Mouse (Mus musculus) heart, embryonic 14.5 days (tissue): ENCODE data around the gene Hid1. TPM values are rescaled to one million over a fixed set of nuclear protein-coding genes. Genes with fewer than 3 reads are reported as not detected.

Experiments
- ATAC-seq: fragments of 200-750 bp; cut with Nextera tagmentation; 2 replicates; pipeline ENCODE4 v1.8.0; 2017; ENCODE audit warnings: low read depth, moderate TSS enrichment; ENCODE audit not compliant: insufficient number of reproducible peaks, insufficient read depth, low FRiP score
- H3K27ac ChIP-seq, 2 experiments: fragments of 200-500 bp in 1 of 2; fragments of 300-500 bp in 1 of 2; sonication (generic) in 1 of 2; replicated peaks in 1 of 2; 2 replicates each; pipeline ENCODE4 v1.5.1; 2012 to 2014; ENCODE audit warnings: low read depth in 2 of 2, low read length in 2 of 2, control low read depth in 1 of 2, mild to moderate bottlenecking in 1 of 2, mixed read lengths in 1 of 2; ENCODE audit not compliant: control insufficient read depth in 1 of 2, insufficient read depth in 1 of 2
- H3K27me3 ChIP-seq: fragments of 300-500 bp; sonication (generic); 2 replicates; pipeline ENCODE4 v1.6.1; 2014; ENCODE audit warnings: mild to moderate bottlenecking, low read length, control low read depth; ENCODE audit not compliant: control insufficient read depth, insufficient read depth
- H3K36me3 ChIP-seq: fragments of 300-500 bp; sonication (generic); 2 replicates; pipeline ENCODE4 v1.6.1; 2014; ENCODE audit warnings: mild to moderate bottlenecking, control low read depth, low read length, mixed read lengths; ENCODE audit not compliant: control insufficient read depth, insufficient read depth
- H3K4me1 ChIP-seq, 2 experiments: fragments of 200-500 bp in 1 of 2; fragments of 300-500 bp in 1 of 2; sonication (generic) in 1 of 2; 2 replicates each; pipeline ENCODE4 v1.6.1; 2012 to 2014; ENCODE audit warnings: low read length in 2 of 2, control low read depth in 1 of 2, mixed read lengths in 1 of 2; ENCODE audit not compliant: control insufficient read depth in 2 of 2, insufficient read depth in 2 of 2
- H3K4me2 ChIP-seq: fragments of 300-500 bp; sonication (generic); 2 replicates; pipeline ENCODE4 v1.6.1; 2014; ENCODE audit warnings: mild to moderate bottlenecking, low read length
- H3K4me3 ChIP-seq, 2 experiments: fragments of 200-500 bp in 1 of 2; fragments of 300-500 bp in 1 of 2; sonication (generic) in 1 of 2; 2 replicates each; pipeline ENCODE4 v1.5.1; 2012 to 2014; ENCODE audit warnings: low read length in 2 of 2, mild to moderate bottlenecking in 2 of 2, control low read depth in 1 of 2, low read depth in 1 of 2, moderate library complexity in 1 of 2; ENCODE audit not compliant: control insufficient read depth in 1 of 2, insufficient read depth in 1 of 2
- H3K9ac ChIP-seq: fragments of 300-500 bp; sonication (generic); 2 replicates; pipeline ENCODE4 v1.6.1; 2014; ENCODE audit warnings: mild to moderate bottlenecking, low read length
- H3K9me3 ChIP-seq: fragments of 300-500 bp; sonication (generic); 2 replicates; pipeline ENCODE4 v1.6.1; 2016; ENCODE audit warnings: low read length, control low read depth; ENCODE audit not compliant: control insufficient read depth
- WGBS: fragments of 180-500 bp; shearing (Covaris S2); extraction: QIAGEN DNeasy Blood & Tissue Kit; methylation state at CpG from one replicate; pipeline ENCODE4 v1.1.7; 2014; 5-methylcytosine and 5-hydroxymethylcytosine counted together
- polyA plus RNA-seq: library from polyadenylated mRNA; unstranded; fragments of >200 nt; fragmentation: Nextera tagmentation; extraction: Ambion mirVana; gene quantifications from 2 replicates; pipeline ENCODE4 v1.2.1, GENCODE M21; 2014

Hid1 gene
- polyA plus RNA-seq, 1 experiment from 2014 or later, result 7.4 TPM

DNA sequence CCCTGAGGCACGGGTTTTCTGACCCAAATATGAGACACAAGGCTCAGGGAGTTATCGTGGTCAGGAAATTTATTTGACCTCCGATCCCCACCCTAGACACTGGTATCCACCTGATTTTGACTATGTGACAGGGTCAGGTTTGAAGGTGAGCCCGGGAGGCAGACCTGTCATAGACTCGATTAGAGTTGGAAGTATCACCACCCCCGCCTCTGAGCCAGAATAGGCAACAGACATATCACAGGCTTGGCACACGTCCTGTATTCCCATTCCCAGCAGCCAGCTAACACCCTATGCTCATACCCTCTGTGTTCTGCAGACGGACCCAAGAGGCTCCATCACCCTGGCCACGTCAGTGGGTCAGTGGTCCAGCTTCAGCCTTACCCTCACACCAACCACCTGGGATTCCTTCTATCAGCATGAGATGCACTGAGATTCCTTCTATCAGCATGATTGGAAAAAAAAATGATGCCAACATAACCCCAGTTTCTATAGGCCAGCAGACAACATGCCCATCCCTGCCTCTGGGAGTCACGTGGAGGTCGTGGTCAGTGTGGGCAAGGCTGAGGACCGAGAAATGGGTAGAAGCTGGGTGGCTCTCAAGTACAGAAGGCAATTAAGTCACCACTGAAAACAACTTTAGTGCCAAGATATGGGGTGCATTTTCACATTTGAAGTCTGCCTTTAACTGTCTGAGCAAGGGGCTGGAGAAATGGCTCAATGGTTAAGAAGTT lies 7.3 kb upstream of the Hid1 start:
- no peak; the same call in 1 of the 2 replicates for ATAC-seq

GRCm38 (mm10) chr11:115373805-115374694 lies 6.5 kb upstream of the Hid1 start:
- peaks cover 9% of the 10 kb centered on the region in 2 experiments for H3K4me1 ChIP-seq
- H3K4me3 ChIP-seq, result peak overlapping the region; percentile 38 to 39
- no peaks in the 10 kb centered on the region for H3K36me3 ChIP-seq
- peak overlapping the region in 1 of 2 experiments; percentile 31; a peak in 1 of 4 replicates for H3K27ac ChIP-seq
- peak overlapping the region; percentile 82 for H3K4me2 ChIP-seq
- no peaks in the 10 kb centered on the region for H3K9me3 ChIP-seq
- WGBS, result 2% methylated on average over 30 of the region's 30 CpGs
- H3K9ac ChIP-seq, result peak overlapping the region; percentile 65
- peaks cover 22% of the 10 kb centered on the region; the same call in 1 of the 2 replicates for H3K27me3 ChIP-seq
- ATAC-seq, result 0 out of 2 replicates have a peak, but pooled peaks have one; percentile 18

More for the DNA sequence above, 7.3 kb upstream of the Hid1 start:
- WGBS, result 46% methylated on average over 12 of the region's 12 CpGs
- H3K27me3 ChIP-seq, result peaks cover 22% of the 10 kb centered on the region; the same call in 1 of the 2 replicates
- H3K9me3 ChIP-seq, result no peaks in the 10 kb centered on the region
- H3K4me3 ChIP-seq, result peak overlapping the region in 1 of 2 experiments; percentile 38; a peak in 2 of 4 replicates
- H3K4me2 ChIP-seq, result peak overlapping the region; percentile 82
- H3K4me1 ChIP-seq, result peaks cover 9% of the 10 kb centered on the region in 2 experiments
- no peak overlapping the region for H3K9ac ChIP-seq
- H3K27ac ChIP-seq, result no peak overlapping the region
- H3K36me3 ChIP-seq, result no peaks in the 10 kb centered on the region

DNA sequence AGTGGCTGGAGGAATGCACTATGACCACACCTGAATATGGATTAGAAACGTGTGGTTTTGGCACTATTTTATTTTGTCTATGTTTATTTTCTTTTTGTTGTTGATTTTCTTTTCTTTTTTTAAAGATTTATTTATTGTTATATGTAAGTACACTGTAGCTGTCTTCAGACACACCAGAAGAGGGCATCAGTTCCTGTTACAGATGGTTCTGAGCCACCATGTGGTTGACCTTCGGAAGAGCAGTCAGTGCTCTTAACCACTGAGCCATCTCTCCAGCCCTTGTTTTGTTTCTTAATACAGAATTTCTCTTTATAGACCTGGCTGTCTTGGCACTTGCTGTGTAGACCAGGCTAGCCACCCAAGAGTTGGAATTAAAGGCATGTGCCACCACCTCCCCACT lies 5.2 kb upstream of the Hid1 start:
- 48% methylated on average over 2 of the region's 2 CpGs for WGBS
- ATAC-seq, result no peak
- no peaks in the 10 kb centered on the region for H3K36me3 ChIP-seq
- no peak overlapping the region for H3K4me3 ChIP-seq
- H3K9ac ChIP-seq, result no peak overlapping the region
- H3K9me3 ChIP-seq, result no peaks in the 10 kb centered on the region
- no peak overlapping the region for H3K27ac ChIP-seq
- H3K4me2 ChIP-seq, result no peak overlapping the region
- peaks cover 9% of the 10 kb centered on the region in 2 experiments for H3K4me1 ChIP-seq
- H3K27me3 ChIP-seq, result peaks cover 24% of the 10 kb centered on the region

DNA sequence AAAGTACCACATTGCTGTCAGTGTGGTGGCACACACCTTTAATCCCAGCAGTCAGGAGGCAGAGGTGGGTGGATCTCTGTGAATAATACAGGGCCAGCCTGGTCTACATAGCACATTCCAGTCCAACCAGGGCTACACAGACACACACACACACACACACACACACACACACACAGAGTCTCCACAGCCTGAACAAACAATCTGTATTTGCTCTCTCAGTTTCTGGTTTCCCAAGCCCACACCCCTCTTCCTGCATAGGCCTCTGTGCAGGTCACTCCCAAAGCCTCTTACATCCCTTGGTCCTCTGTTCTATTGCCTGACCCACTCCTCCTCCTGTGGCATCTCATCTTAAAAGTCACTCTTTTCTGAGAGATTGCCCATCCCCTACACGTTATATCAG lies 4.5 kb upstream of the Hid1 start:
- no peak for ATAC-seq
- peaks cover 29% of the 10 kb centered on the region for H3K27me3 ChIP-seq
- no peak overlapping the region for H3K4me3 ChIP-seq
- H3K36me3 ChIP-seq, result no peaks in the 10 kb centered on the region
- H3K9ac ChIP-seq, result no peak overlapping the region
- WGBS, result 43% methylated on average over 1 of the region's 1 CpGs
- no peaks in the 10 kb centered on the region for H3K9me3 ChIP-seq
- H3K27ac ChIP-seq, result no peak overlapping the region
- peaks cover 11 to 13% of the 10 kb centered on the region in 2 experiments for H3K4me1 ChIP-seq
- H3K4me2 ChIP-seq, result no peak overlapping the region

- WGBS, result 62% methylated on average over 8 of the region's 8 CpGs
- H3K4me1 ChIP-seq, result peaks cover 14 to 20% of the 10 kb centered on the region in 2 experiments
- no peak overlapping the region for H3K27ac ChIP-seq
- no peak for ATAC-seq
- H3K4me3 ChIP-seq, result no peak overlapping the region
- H3K27me3 ChIP-seq, result peaks cover 35% of the 10 kb centered on the region
- H3K9me3 ChIP-seq, result no peaks in the 10 kb centered on the region
- no peak overlapping the region for H3K9ac ChIP-seq
- no peaks in the 10 kb centered on the region for H3K36me3 ChIP-seq
- H3K4me2 ChIP-seq, result no peak overlapping the region
These were observed 3.8 kb upstream of the Hid1 start for GRCm38 (mm10) chr11:115371354-115371753.

DNA sequence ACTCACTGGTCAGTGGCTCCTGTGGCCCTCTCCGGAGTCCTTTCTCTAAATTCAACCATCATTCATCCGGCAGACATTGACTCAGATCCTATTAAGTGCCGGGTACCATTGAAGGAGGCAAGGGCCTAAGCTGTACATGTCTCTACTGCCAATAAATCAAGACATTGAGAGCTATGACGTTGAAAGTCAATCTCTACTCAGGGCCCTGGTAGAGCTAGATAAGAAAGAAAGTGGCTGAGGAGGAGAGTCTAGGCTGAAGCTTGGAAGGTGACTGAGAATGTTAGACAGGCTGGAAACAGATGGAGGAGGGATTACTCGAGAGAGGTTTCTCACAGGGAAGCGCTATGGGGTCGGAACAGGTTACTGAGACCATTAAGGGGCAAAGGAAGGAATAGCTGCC lies 2.8 kb upstream of the Hid1 start:
- no peak for ATAC-seq
- Histone ChIP-seq H3K27me3 (peaks cover 37% of the 10 kb centered on the region), H3K4me2 (no peak overlapping the region)

GRCm38 (mm10) chr11:115366706-115367394 lies 706 bp downstream of the Hid1 start:
- Histone ChIP-seq H3K4me1 (peaks cover 8 to 21% of the 10 kb centered on the region in 2 experiments), H3K27me3 (peaks cover 34% of the 10 kb centered on the region), H3K9ac (peak overlapping the region; percentile 75), H3K27ac (peak overlapping the region in 1 of 2 experiments; percentile 11; a peak in 1 of 4 replicates), H3K9me3 (no peaks in the 10 kb centered on the region), H3K4me2 (peak overlapping the region; percentile 95), H3K4me3 (peak overlapping the region; percentile 58 to 61), H3K36me3 (no peaks in the 10 kb centered on the region)
- WGBS, result 3% methylated on average over 26 of the region's 28 CpGs
- no peak for ATAC-seq

More for the DNA sequence above, 2.8 kb upstream of the Hid1 start:
- H3K27ac ChIP-seq, result no peak overlapping the region
- WGBS, result 49% methylated on average over 7 of the region's 7 CpGs
- no peaks in the 10 kb centered on the region for H3K9me3 ChIP-seq
- H3K9ac ChIP-seq, result no peak overlapping the region
- H3K36me3 ChIP-seq, result no peaks in the 10 kb centered on the region
- no peak overlapping the region for H3K4me3 ChIP-seq
- H3K4me1 ChIP-seq, result peaks cover 17 to 29% of the 10 kb centered on the region in 2 experiments
